Mouse (Mus musculus): ENCODE results near the gene Olfr1371. TPM values are rescaled to one million over a fixed set of nuclear protein-coding genes. Genes with fewer than 3 reads are reported as not detected.
A peak's percentile ranks its signal among the peaks of the same experiment; 100 is the strongest.
"Not testable (repeated sequence)": the region's sequence is repeated elsewhere in the genome, so short reads cannot be mapped to it uniquely, and the experiment has no call there.

Gene Olfr1371
- polyA plus RNA-seq, 1 experiment from 2014 or later: not detected

DNA sequence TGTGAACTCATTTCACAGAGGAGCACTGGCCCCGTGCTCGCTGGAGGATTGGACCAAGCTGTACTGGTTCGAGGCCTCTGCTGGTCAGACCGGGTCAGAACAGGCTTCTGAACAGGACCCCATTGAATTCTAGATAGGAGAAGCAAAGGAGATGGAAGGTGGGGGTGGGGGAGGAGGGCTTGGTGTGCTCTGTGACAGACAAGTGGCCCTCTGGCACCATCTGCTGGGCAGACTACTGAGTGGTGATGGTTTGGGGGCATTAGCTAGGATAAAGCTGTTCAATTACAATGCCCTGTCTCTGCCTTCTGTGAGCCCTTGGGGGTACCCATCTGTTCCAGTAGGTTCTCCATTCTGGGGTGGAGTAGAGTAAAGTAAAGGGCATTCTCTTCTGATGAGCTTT is 6.5 kb upstream of the Olfr1371 start:
- H3K36me3 ChIP-seq (replicated peaks): no peaks in the 10 kb centered on the region
- H3K27ac ChIP-seq: 0 out of 2 replicates have a peak overlapping the region, but pooled peaks have one; percentile 20
- peak; percentile 69 for DNase-seq (ENCODE audit: extremely low spot score, low spot score)
- peaks cover 6% of the 10 kb centered on the region for H3K4me1 ChIP-seq
- 0 out of 2 replicates have a peak overlapping the region, but pooled peaks have one; percentile 5 for H3K4me3 ChIP-seq
- no peaks in the 10 kb centered on the region for H3K9me3 ChIP-seq
- WGBS: 6% methylated on average over 4 of the region's 4 CpGs
- H3K27me3 ChIP-seq (ENCODE audit: poor library complexity, severe bottlenecking): peaks cover 9% of the 10 kb centered on the region; the same call in 1 of the 2 replicates

DNA sequence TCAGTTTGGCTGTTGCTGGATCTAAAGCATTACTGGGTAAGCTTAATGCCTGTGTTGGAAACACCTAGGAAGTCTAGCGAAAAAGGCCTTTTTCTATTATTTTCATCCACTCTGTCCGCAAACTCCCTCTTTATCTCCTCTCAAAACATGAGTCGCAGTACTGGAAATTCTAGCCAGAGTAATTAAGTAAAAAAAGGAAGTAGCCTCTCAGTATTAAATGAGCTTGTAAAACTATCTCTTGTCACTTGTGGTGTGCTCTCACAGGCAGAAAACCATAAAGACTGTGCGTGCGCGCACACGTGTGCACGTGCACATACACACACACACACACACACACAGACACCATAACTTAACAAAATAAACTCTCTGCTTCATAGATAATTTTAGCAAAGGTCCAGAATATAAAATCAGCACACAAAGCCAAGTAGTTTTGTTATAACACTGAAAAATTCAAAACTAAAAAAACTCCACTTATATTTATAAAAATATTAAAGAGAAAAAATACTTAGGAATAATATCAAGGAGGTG is 17.2 kb downstream of the Olfr1371 start:
- H3K27me3 ChIP-seq (ENCODE audit: poor library complexity, severe bottlenecking); H3K36me3 ChIP-seq (replicated peaks); H3K4me3 ChIP-seq; H3K9me3 ChIP-seq; DNase-seq (ENCODE audit: extremely low spot score, low spot score); H3K27ac ChIP-seq; H3K4me1 ChIP-seq: not testable (repeated sequence)
- WGBS: 92% methylated on average over 8 of the region's 8 CpGs

GRCm38 (mm10) chr11:52180651-52181050 is 33.1 kb downstream of the Olfr1371 start:
- H3K9me3 ChIP-seq; DNase-seq (ENCODE audit: extremely low spot score, low spot score): not testable (repeated sequence)
- WGBS: 88% methylated on average over 4 of the region's 4 CpGs

DNA sequence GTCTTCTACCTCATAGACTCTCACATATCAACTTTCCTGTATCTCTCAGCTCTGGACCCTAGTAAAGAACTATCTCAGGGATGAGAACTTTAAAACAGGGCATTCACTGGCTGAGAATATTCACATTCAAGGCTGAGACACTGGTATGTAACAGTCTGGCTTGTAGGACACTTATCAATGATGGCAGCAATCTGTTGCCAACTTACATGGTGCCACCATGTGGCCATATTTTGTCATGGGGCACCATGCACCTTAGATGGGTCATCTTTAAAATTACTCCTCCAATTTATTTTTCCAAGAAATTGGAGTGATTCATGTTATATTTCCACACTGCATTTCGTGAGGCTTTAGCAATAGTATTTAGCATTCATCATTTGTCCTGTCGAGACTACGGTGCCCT is 33.9 kb downstream of the Olfr1371 start:
- H3K9me3 ChIP-seq; DNase-seq (ENCODE audit: extremely low spot score, low spot score); H3K27ac ChIP-seq; H3K27me3 ChIP-seq (ENCODE audit: poor library complexity, severe bottlenecking); H3K4me1 ChIP-seq; H3K4me3 ChIP-seq; H3K36me3 ChIP-seq (replicated peaks): not testable (repeated sequence)
- 91% methylated on average over 2 of the region's 3 CpGs for WGBS

More at GRCm38 (mm10) chr11:52180651-52181050, 33.1 kb downstream of the Olfr1371 start:
- not testable (repeated sequence) for H3K4me3 ChIP-seq; H3K27me3 ChIP-seq (ENCODE audit: poor library complexity, severe bottlenecking); H3K27ac ChIP-seq; H3K36me3 ChIP-seq (replicated peaks); H3K4me1 ChIP-seq

DNA sequence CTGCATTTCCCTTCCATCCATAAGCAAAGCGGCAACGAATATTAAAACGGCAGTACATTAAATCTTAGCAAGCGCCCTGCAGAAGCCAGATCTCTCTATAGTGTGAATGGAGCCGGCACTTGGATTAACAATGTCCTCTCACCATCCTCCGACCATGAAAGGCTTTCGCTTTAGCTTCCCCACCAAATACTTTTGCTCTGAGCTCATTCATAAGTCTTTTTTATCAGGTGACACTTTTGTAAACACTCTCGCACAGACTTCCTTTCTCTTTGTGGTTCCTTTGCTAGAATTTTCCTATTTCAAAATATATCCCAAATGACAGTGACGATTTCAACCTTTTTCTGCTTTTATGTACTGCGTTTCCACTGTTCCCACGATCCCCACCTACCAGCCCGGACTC is 45.3 kb downstream of the Olfr1371 start:
- no peak for DNase-seq (ENCODE audit: extremely low spot score, low spot score)
- H3K27me3 ChIP-seq (ENCODE audit: poor library complexity, severe bottlenecking): peaks cover 70% of the 10 kb centered on the region
- no peaks in the 10 kb centered on the region for H3K36me3 ChIP-seq (replicated peaks)
- peaks cover 14% of the 10 kb centered on the region for H3K4me1 ChIP-seq
- H3K27ac ChIP-seq: no peak overlapping the region
- 25% methylated on average over 12 of the region's 12 CpGs for WGBS
- H3K9me3 ChIP-seq: no peaks in the 10 kb centered on the region
- peak overlapping the region; percentile 57 for H3K4me3 ChIP-seq

DNA sequence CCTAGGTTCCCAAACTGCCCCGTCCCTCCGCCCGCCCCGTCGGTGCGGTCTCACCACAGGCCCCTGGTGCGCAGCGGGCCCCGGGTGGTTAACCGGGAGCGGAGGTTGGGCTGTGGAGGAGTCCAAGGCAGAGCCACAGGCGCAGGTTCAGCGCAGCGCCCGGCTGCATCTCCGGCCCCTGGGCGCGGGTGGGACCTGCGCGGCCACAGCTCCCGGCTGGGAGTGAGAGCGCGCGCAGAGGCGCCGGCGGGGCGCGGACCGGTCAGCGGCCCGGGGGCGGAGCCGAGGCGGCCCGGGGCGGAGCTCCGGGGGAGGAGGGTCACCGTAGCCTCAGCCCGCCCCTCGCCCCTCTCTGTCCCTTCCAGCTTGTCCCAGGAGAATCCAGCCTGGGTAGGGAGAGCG is 45.9 kb downstream of the Olfr1371 start:
- Histone ChIP-seq H3K4me1 (peaks cover 14% of the 10 kb centered on the region), H3K27me3 (ENCODE audit: poor library complexity, severe bottlenecking) (peaks cover 70% of the 10 kb centered on the region), H3K4me3 (peak overlapping the region; percentile 57)
- not testable (repeated sequence) for H3K9me3 ChIP-seq; H3K36me3 ChIP-seq (replicated peaks); H3K27ac ChIP-seq
- DNase-seq (ENCODE audit: extremely low spot score, low spot score): peak; percentile 33
- WGBS: under 1% methylated on average over 42 of the region's 42 CpGs

- Histone ChIP-seq H3K9me3 (no peaks in the 10 kb centered on the region), H3K27me3 (ENCODE audit: poor library complexity, severe bottlenecking) (peaks cover 70% of the 10 kb centered on the region), H3K27ac (no peak overlapping the region), H3K36me3 (replicated peaks) (no peaks in the 10 kb centered on the region), H3K4me1 (peaks cover 14% of the 10 kb centered on the region), H3K4me3 (peak overlapping the region; percentile 57; the same call in 1 of the 2 replicates)
- WGBS: 2% methylated on average over 21 of the region's 21 CpGs
- peak; percentile 35 for DNase-seq (ENCODE audit: extremely low spot score, low spot score)
These were observed 46.7 kb downstream of the Olfr1371 start for GRCm38 (mm10) chr11:52167126-52167525.

- Histone ChIP-seq H3K4me3 (no peak overlapping the region; the same call in 1 of the 2 replicates), H3K27me3 (ENCODE audit: poor library complexity, severe bottlenecking) (peaks cover 48% of the 10 kb centered on the region), H3K27ac (no peak overlapping the region), H3K9me3 (no peaks in the 10 kb centered on the region), H3K36me3 (replicated peaks) (no peaks in the 10 kb centered on the region), H3K4me1 (peaks cover 14% of the 10 kb centered on the region)
- DNase-seq (ENCODE audit: extremely low spot score, low spot score): no peak
- 36% methylated on average over 10 of the region's 10 CpGs for WGBS
These were observed 49.9 kb downstream of the Olfr1371 start for GRCm38 (mm10) chr11:52163926-52164325.

Other genes with a start within 250 kb of the Olfr1371 start
- 138 and 144 TPM in 2 replicates for gene Cdkn2aipnl, start 246.3 kb downstream of the Olfr1371 start, polyA plus RNA-seq (2016; fragmentation: Nextera tagmentation; extraction: Ambion mirVana)
- gene Ube2b, start 213.2 kb downstream of the Olfr1371 start, polyA plus RNA-seq (2016; fragmentation: Nextera tagmentation; extraction: Ambion mirVana): 199 TPM in 2 replicates
- gene Cdkl3, start 209.8 kb downstream of the Olfr1371 start, polyA plus RNA-seq (2016; fragmentation: Nextera tagmentation; extraction: Ambion mirVana): 11.0 and 13.0 TPM in 2 replicates
- 86.5 and 88.4 TPM in 2 replicates for gene Ppp2ca, start 115.3 kb downstream of the Olfr1371 start, polyA plus RNA-seq (2016; fragmentation: Nextera tagmentation; extraction: Ambion mirVana)
- not detected in 2 replicates for gene Olfr1373, start 68.5 kb downstream of the Olfr1371 start, polyA plus RNA-seq (2016; fragmentation: Nextera tagmentation; extraction: Ambion mirVana)
- 906 and 908 TPM in 2 replicates for gene Skp1a, start 18.0 kb upstream of the Olfr1371 start, polyA plus RNA-seq (2016; fragmentation: Nextera tagmentation; extraction: Ambion mirVana)
- 8.1 and 8.8 TPM in 2 replicates for gene Tcf7, start 69.0 kb upstream of the Olfr1371 start, polyA plus RNA-seq (2016; fragmentation: Nextera tagmentation; extraction: Ambion mirVana)
- gene Vdac1, start 146.9 kb upstream of the Olfr1371 start, polyA plus RNA-seq (2016; fragmentation: Nextera tagmentation; extraction: Ambion mirVana): 214 and 224 TPM in 2 replicates
- 161 and 165 TPM in 2 replicates for gene 9530068E07Rik, start 182.4 kb upstream of the Olfr1371 start, polyA plus RNA-seq (2016; fragmentation: Nextera tagmentation; extraction: Ambion mirVana)